Mouse (Mus musculus): ENCODE results near the gene Mlx.

Mlx gene

DNA sequence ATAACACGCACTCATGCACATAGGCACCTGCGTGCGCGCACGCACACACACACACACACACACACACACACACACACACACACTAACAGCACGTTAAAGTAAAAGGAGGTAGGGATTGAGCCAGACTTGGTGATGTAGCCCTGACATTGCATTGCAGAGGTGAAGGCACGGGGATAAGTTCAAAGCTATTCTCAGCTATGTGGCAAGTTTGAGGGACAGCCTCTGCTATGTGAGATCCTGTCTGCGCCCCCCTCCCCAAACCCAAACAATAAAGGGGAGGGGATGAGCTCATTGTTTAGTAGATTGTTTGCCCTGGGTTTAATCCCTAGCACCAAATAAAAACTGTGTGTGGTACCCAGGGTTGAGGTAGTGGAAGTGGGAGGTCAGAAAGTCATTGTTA is 54.0 kb downstream of the Mlx start:
- no peak for DNase-seq
